Mouse (Mus musculus) G1E (cell line): ENCODE data around the gene 4930519G04Rik.

Experiments used
- CTCF ChIP-seq: IDR thresholded peaks from 2 replicates; pipeline ENCODE4 v1.5.1; 2012; ENCODE audit warnings: low read depth, low read length, inconsistent platforms, mixed read lengths
- GATA1 ChIP-seq: IDR thresholded peaks from 2 replicates; pipeline ENCODE4 v1.6.1; 2012; ENCODE audit warnings: borderline replicate concordance, low read length, inconsistent platforms, mixed read lengths
- POLR2AphosphoS5 ChIP-seq: IDR thresholded peaks from 2 replicates; pipeline ENCODE4 v1.6.1; 2012; ENCODE audit warnings: low read depth, low read length, inconsistent platforms; ENCODE audit not compliant: insufficient replicate concordance
- TAL1 ChIP-seq: conservative IDR thresholded peaks from 2 replicates; pipeline ENCODE4 v1.6.1; 2012; ENCODE audit warnings: low read depth, low read length, inconsistent platforms, mixed read lengths

- TF ChIP-seq CTCF (no peak), GATA1 (no peak), POLR2AphosphoS5 (no peak), TAL1 (no peak)
Observed at GRCm38 (mm10) chr5:114933206-114933605, 79.7 kb downstream of the 4930519G04Rik start.
